Mouse (Mus musculus) gastrocnemius, postnatal 4 days (tissue): ENCODE results near the gene Cdkn2b. TPM values are rescaled to one million over a fixed set of nuclear protein-coding genes. Genes with fewer than 3 reads are reported as not detected.

Experiments
- total RNA-seq, 2 experiments: library from RNA; stranded (reverse); gene quantifications; 2 replicates each; pipeline ENCODE4 v1.2.3; 2021

Gene Cdkn2b
- total RNA-seq, 2 experiments from 2014 or later: 0.44 TPM; not detected in 1

Other genes starting within 250 kb of the Cdkn2b start
- gene Mtap, start 173.9 kb downstream of the Cdkn2b start, total RNA-seq: 10 to 100 TPM; 18.7 to 19.7 TPM
- not detected for gene Cdkn2a, start 16.4 kb downstream of the Cdkn2b start, total RNA-seq